Mouse (Mus musculus): ENCODE results near the gene Foxn3. TPM values are rescaled to one million over a fixed set of nuclear protein-coding genes. Genes with fewer than 3 reads are reported as not detected.

Gene Foxn3
- polyA plus RNA-seq, 1 experiment from 2014 or later, result 97.6 TPM

DNA sequence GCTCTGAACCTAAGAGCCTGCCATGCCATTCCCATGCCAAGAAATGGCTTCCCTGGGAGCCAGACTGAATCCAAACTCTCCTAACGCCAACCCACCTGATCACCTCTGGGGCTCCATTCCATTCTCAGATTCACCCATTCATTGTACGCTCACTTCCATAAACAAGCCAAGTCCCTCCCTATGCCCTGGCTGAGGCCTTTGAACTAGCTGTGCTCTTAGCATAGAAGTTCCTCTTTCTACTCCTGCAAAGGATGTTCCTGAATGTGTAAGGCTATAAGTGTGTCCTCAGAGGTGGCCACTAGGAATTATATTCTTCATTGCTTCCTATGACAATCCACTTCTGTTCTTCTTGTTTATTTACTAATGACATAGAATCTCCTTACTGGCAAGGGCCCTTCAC lies 40.5 kb downstream of the Foxn3 start:
- no peaks in the 10 kb centered on the region for H3K36me3 ChIP-seq
- no peak overlapping the region for H3K4me3 ChIP-seq (replicated peaks)
- ATAC-seq (ENCODE audit: insufficient number of reproducible peaks, low FRiP score, low TSS enrichment, low read depth), result no peak
- no peak overlapping the region for H3K9ac ChIP-seq
- no peaks in the 10 kb centered on the region for H3K9me3 ChIP-seq (replicated peaks)
- no peaks in the 10 kb centered on the region for H3K27me3 ChIP-seq
- H3K4me1 ChIP-seq, result peaks cover 20% of the 10 kb centered on the region
- no peak overlapping the region for H3K4me2 ChIP-seq (replicated peaks)
- 83% methylated on average over 2 of the region's 2 CpGs for WGBS
- no peak overlapping the region for H3K27ac ChIP-seq (replicated peaks)

DNA sequence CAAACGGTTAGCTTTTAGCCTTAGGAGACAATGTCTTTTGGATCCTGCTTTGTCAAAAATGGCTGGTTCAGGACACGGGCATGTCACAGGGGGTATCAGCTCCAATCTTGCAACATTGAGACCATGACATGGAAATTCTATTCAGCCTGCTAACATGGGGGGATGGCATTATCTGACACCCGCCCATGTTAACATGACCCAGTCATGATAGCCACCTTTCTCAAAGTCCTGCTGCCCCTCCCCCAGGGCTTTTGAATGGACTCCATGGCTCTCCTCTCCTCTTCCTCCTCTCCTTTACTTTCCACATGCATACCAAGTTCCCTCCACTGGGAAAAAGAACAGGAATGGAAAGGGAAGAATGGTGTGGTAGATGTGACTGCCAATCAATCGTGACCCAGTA lies 43.5 kb downstream of the Foxn3 start:
- ATAC-seq (ENCODE audit: insufficient number of reproducible peaks, low FRiP score, low TSS enrichment, low read depth), result no peak
- H3K4me3 ChIP-seq (replicated peaks), result no peak overlapping the region

DNA sequence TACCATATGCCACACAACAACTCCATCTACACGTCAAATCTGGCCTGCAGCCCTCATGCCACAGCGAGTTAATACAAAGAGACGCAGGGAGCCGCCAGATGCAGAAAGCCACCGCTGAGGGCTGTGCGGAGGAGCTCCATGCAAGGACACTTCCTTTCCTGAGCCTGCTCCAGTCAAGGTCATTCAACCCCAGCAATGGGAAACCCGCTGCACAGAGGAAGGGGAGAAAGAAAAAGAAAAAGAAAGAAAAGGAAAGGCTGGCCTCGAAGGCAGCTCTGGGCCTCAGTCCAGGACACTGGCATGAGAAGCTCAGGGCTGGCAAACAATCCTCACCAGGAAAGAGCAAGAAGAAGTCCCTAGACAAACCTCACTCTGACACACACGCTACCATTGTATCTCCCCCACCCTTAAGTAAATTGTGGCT lies 44.2 kb downstream of the Foxn3 start:
- Histone ChIP-seq H3K9me3 (replicated peaks) (no peaks in the 10 kb centered on the region), H3K4me3 (replicated peaks) (no peak overlapping the region), H3K27ac (replicated peaks) (no peak overlapping the region; the same call in 1 of the 2 replicates), H3K4me2 (replicated peaks) (no peak overlapping the region), H3K36me3 (no peaks in the 10 kb centered on the region), H3K9ac (no peak overlapping the region), H3K27me3 (no peaks in the 10 kb centered on the region), H3K4me1 (peaks cover 13% of the 10 kb centered on the region)
- WGBS, result 31% methylated on average over 9 of the region's 9 CpGs
- peak; percentile 51; the same call in 1 of the 2 replicates for ATAC-seq (ENCODE audit: insufficient number of reproducible peaks, low FRiP score, low TSS enrichment, low read depth)

More for the DNA sequence above, 43.5 kb downstream of the Foxn3 start:
- H3K27me3 ChIP-seq, result no peaks in the 10 kb centered on the region
- H3K4me1 ChIP-seq, result peaks cover 13% of the 10 kb centered on the region
- no peaks in the 10 kb centered on the region for H3K36me3 ChIP-seq
- WGBS, result 74% methylated on average over 4 of the region's 4 CpGs
- no peak overlapping the region for H3K4me2 ChIP-seq (replicated peaks)
- no peaks in the 10 kb centered on the region for H3K9me3 ChIP-seq (replicated peaks)
- no peak overlapping the region for H3K27ac ChIP-seq (replicated peaks)
- no peak overlapping the region for H3K9ac ChIP-seq

DNA sequence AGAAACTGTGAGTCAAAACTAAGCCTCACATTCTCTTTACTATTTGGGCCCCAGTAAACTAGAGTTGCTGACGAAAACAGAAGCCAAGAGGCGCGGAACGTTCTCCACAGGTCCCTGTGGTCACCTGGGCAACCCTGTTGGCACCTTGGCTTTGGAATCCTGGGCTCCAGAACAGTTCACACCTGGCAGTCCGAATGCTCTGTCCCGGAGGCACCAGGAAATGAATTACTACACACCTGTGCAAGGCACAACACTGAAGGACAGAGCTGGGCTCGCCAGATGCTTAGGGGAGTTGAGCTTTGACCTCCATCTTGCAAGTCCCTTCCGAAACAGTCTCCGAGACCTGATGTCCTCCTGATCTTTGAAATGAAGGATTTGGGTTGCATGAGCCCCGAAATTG lies 44.7 kb downstream of the Foxn3 start:
- ATAC-seq (ENCODE audit: insufficient number of reproducible peaks, low FRiP score, low TSS enrichment, low read depth), result no peak
- no peaks in the 10 kb centered on the region for H3K36me3 ChIP-seq
- no peaks in the 10 kb centered on the region for H3K27me3 ChIP-seq
- H3K4me3 ChIP-seq (replicated peaks), result no peak overlapping the region
- H3K4me2 ChIP-seq (replicated peaks), result no peak overlapping the region
- no peak overlapping the region for H3K27ac ChIP-seq (replicated peaks)
- 93% methylated on average over 10 of the region's 10 CpGs for WGBS
- H3K4me1 ChIP-seq, result peaks cover 13% of the 10 kb centered on the region
- H3K9ac ChIP-seq, result no peak overlapping the region
- H3K9me3 ChIP-seq (replicated peaks), result no peaks in the 10 kb centered on the region

DNA sequence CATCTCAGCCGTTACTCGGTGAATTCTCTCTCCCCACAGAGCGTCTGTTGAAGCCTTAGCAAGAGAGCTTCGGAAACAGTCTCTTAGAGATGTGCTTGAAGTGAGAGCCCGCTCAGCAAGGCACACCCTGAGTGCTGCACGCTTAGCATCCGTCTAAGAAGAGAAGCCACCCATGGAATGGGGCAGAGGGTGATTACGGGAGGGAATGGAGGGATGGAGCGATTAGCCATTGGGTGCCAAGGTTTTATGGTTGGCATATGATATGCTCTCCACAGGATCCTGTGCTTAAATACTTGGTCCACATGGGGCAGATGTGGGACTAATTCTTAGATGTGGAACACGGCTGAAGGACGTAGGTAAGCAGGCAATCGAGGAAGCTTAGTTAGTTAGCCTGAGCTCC lies 45.3 kb downstream of the Foxn3 start:
- H3K27ac ChIP-seq (replicated peaks), result no peak overlapping the region
- peaks cover 13% of the 10 kb centered on the region for H3K4me1 ChIP-seq
- no peaks in the 10 kb centered on the region for H3K27me3 ChIP-seq
- no peaks in the 10 kb centered on the region for H3K36me3 ChIP-seq
- H3K9me3 ChIP-seq (replicated peaks), result no peaks in the 10 kb centered on the region
- WGBS, result 93% methylated on average over 12 of the region's 12 CpGs
- H3K9ac ChIP-seq, result no peak overlapping the region
- H3K4me2 ChIP-seq (replicated peaks), result no peak overlapping the region
- H3K4me3 ChIP-seq (replicated peaks), result no peak overlapping the region
- no peak for ATAC-seq (ENCODE audit: insufficient number of reproducible peaks, low FRiP score, low TSS enrichment, low read depth)

DNA sequence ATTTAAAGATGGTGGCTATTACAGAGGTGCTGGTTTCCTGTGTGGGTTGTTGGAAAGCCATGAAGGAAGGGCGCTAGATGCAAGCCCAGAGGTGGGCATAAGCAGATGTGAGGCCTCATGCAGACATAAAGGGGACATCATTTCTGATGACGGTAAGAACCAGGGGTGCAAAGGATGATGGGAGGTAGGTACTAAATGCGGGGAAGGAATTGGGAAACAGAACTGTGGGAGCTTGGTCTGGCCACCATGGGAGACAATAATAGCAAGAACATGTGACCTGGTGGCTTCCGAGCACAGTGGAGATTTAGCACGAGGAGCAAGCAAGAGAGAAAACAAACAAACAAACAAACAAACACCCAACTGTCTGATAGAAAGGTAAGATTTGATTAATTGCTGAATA lies 46.1 kb downstream of the Foxn3 start:
- no peaks in the 10 kb centered on the region for H3K9me3 ChIP-seq (replicated peaks)
- H3K9ac ChIP-seq, result no peak overlapping the region
- no peak overlapping the region for H3K4me2 ChIP-seq (replicated peaks)
- H3K36me3 ChIP-seq, result no peaks in the 10 kb centered on the region
- WGBS, result 93% methylated on average over 5 of the region's 5 CpGs
- no peak overlapping the region for H3K27ac ChIP-seq (replicated peaks)
- no peaks in the 10 kb centered on the region for H3K27me3 ChIP-seq
- H3K4me3 ChIP-seq (replicated peaks), result no peak overlapping the region
- ATAC-seq (ENCODE audit: insufficient number of reproducible peaks, low FRiP score, low TSS enrichment, low read depth), result no peak
- H3K4me1 ChIP-seq, result peaks cover 13% of the 10 kb centered on the region

DNA sequence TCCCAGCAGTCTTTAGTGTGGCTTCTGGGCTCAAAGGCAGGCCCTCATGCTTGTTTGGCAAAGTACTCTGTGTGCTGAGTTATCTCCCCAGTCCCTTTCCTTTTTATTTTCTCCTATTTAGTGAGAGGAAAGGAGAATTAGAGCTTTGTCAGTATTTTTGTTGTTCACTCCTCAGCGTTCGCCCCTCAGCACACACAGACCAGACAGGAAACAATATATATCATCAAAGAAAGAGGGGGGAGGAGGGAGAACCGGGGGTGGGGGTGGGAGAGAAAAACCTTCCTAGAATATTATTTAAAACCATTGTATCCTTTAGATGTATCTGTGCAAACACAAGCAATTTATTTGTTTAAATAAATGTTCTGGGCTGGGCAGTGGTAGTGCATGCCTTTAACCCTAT lies 47.9 kb downstream of the Foxn3 start:
- peaks cover 18% of the 10 kb centered on the region for H3K4me1 ChIP-seq
- 59% methylated on average over 3 of the region's 3 CpGs for WGBS

DNA sequence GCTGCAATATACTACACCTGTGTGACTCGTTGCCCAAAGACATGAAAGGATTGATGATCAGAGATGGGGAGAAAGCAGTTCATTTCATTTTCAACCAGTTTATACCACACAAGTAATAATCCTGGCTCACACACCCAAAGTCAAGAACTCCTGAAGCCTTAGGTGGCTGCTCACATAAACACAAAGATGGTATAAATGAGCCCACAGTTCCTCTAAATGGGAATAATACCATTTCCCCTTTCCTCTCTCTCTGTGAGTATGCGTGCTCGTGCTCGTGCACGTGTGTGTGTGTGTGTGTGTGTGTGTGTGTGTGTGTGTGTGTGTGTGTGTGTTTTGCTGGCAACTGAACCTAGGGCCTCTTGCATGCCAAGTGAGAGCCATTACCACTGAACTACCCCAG lies 51.7 kb downstream of the Foxn3 start:
- H3K27me3 ChIP-seq, result no peaks in the 10 kb centered on the region
- no peak for ATAC-seq (ENCODE audit: insufficient number of reproducible peaks, low FRiP score, low TSS enrichment, low read depth)
- H3K9me3 ChIP-seq (replicated peaks), result no peaks in the 10 kb centered on the region
- no peak overlapping the region for H3K4me2 ChIP-seq (replicated peaks)
- no peak overlapping the region for H3K9ac ChIP-seq
- H3K36me3 ChIP-seq, result no peaks in the 10 kb centered on the region
- H3K4me1 ChIP-seq, result peaks cover 5% of the 10 kb centered on the region; the same call in 1 of the 2 replicates
- WGBS, result 91% methylated on average over 5 of the region's 5 CpGs
- no peak overlapping the region for H3K4me3 ChIP-seq (replicated peaks)
- no peak overlapping the region for H3K27ac ChIP-seq (replicated peaks)

More for the DNA sequence above, 47.9 kb downstream of the Foxn3 start:
- H3K27ac ChIP-seq (replicated peaks), result no peak overlapping the region
- no peaks in the 10 kb centered on the region for H3K36me3 ChIP-seq
- H3K9ac ChIP-seq, result no peak overlapping the region
- H3K27me3 ChIP-seq, result no peaks in the 10 kb centered on the region
- no peak overlapping the region for H3K4me2 ChIP-seq (replicated peaks)
- H3K9me3 ChIP-seq (replicated peaks), result no peaks in the 10 kb centered on the region
- ATAC-seq (ENCODE audit: insufficient number of reproducible peaks, low FRiP score, low TSS enrichment, low read depth), result no peak
- H3K4me3 ChIP-seq (replicated peaks), result no peak overlapping the region

DNA sequence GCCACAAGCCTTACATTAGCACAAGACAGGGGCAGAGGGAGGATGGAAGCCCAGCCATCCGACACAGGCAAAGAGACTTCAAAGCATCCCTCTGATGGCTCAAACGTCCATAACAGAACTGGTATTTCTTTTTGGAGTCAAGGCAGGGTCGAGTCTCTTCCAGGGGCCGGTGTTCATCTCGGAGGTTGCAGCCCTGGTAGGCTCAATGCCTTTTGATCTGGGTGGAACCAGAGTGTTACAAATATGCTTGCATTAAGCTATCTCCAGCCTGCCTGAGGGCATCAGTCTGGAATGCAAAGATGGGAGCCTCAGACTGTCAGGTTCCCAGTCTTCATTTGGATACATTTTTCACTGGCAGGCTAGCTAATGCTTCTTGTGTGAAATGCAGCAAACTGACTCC lies 52.6 kb downstream of the Foxn3 start:
- H3K9me3 ChIP-seq (replicated peaks), result no peaks in the 10 kb centered on the region
- H3K27ac ChIP-seq (replicated peaks), result no peak overlapping the region
- H3K4me3 ChIP-seq (replicated peaks), result no peak overlapping the region
- ATAC-seq (ENCODE audit: insufficient number of reproducible peaks, low FRiP score, low TSS enrichment, low read depth), result no peak
- WGBS, result 14% methylated on average over 5 of the region's 5 CpGs
- H3K4me1 ChIP-seq, result peaks cover 5% of the 10 kb centered on the region; the same call in 1 of the 2 replicates
- no peaks in the 10 kb centered on the region for H3K27me3 ChIP-seq
- no peak overlapping the region for H3K9ac ChIP-seq
- no peak overlapping the region for H3K4me2 ChIP-seq (replicated peaks)
- no peaks in the 10 kb centered on the region for H3K36me3 ChIP-seq

DNA sequence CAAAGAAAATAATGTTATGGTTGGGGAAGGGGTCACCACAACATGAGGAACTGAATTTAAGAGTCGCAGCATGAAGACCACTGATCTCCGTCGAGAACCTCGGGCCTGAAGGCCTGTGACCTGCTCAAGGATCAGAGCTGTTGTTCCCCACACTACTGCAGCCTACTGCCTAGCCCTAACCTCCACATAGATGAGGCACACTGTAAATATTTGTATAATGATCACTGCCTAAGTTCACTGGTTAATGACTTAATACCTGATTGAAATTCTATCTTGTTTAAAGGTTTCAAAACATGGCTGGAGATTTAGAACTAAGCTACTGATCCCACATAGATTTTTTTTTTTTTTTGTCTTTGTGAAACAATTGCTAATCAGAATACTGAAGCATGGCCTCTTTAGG lies 61.2 kb downstream of the Foxn3 start:
- Histone ChIP-seq H3K4me3 (replicated peaks) (no peak overlapping the region), H3K36me3 (no peaks in the 10 kb centered on the region), H3K4me1 (0 out of 2 replicates have a peak, but pooled peaks cover 6% of the 10 kb centered on the region), H3K9ac (no peak overlapping the region), H3K9me3 (replicated peaks) (no peaks in the 10 kb centered on the region), H3K27ac (replicated peaks) (no peak overlapping the region), H3K27me3 (no peaks in the 10 kb centered on the region), H3K4me2 (replicated peaks) (no peak overlapping the region)
- 91% methylated on average over 4 of the region's 4 CpGs for WGBS
- no peak for ATAC-seq (ENCODE audit: insufficient number of reproducible peaks, low FRiP score, low TSS enrichment, low read depth)

DNA sequence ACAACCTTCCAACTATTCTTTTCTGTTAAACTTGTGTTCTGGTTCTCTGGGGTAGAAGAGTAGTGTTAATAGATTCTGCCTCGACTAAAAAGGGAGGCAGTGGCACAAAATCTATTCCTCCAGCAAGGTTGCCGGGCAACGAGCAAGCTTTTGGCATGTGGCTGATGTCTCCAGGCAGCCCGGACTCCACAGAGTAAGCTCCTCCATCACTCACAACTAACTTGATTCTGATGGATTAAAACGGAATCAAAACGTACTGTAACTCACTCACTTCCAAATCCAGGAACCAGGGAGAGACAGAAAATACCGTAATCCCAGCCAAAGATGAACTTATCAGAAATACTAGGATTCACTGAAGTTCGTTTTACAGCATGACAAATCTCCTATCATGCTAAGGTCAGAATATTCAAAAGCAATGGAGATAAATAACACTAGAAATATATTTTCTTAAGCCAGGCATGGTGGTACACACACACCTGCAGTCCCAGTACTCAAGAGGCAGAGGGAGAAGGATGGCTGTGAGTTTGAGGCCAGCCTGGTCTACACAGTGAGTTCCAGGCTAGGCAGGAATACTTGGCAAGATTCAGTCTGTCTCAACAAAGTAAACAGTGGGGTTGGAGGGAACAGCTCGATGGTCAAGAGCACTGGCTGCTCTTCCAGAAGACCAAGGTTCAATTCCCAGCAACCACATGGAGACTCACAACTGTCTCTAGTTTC lies 64.2 kb downstream of the Foxn3 start:
- H3K27ac ChIP-seq (replicated peaks), result no peak overlapping the region
- no peak overlapping the region for H3K9ac ChIP-seq
- ATAC-seq (ENCODE audit: insufficient number of reproducible peaks, low FRiP score, low TSS enrichment, low read depth), result no peak
- no peaks in the 10 kb centered on the region for H3K36me3 ChIP-seq
- H3K27me3 ChIP-seq, result no peaks in the 10 kb centered on the region
- no peak overlapping the region for H3K4me3 ChIP-seq (replicated peaks)
- H3K4me2 ChIP-seq (replicated peaks), result no peak overlapping the region
- 0 out of 2 replicates have a peak, but pooled peaks cover under 1% of the 10 kb centered on the region for H3K9me3 ChIP-seq (replicated peaks)
- 63% methylated on average over 9 of the region's 9 CpGs for WGBS
- 0 out of 2 replicates have a peak, but pooled peaks cover 6% of the 10 kb centered on the region for H3K4me1 ChIP-seq

All from embryonic facial prominence, embryonic 15.5 days (tissue).